Mouse (Mus musculus) erythroblast, embryonic 14.5 days (primary cell): ENCODE measurements around the gene Tcf7l1.

Source experiments
- GATA1 ChIP-seq: IDR thresholded peaks from 2 replicates; pipeline ENCODE4 v1.6.1; 2012; ENCODE audit warnings: low read length, inconsistent platforms, mixed read lengths
- TAL1 ChIP-seq: IDR thresholded peaks from 3 replicates; pipeline ENCODE4 v1.6.1; 2012; ENCODE audit warnings: low read length, inconsistent platforms, mixed read lengths

DNA sequence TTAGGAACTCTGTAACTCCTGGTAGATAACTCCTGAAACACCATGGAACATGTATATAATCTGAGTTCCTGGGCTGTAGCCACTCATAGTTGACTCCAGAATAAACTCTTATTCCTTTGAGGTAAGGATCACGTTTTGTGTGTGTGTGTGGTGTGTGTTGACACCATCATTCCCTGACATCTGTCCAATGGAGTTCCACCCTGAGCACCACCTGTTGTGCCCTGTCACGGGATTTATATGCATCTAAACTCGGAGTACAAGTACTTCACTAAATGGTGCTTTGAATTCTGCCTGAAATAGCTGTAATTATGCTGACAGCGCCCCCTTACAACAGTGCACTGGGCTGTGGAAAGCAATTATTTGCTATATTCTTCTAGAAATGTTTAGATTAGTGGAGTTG lies 45.5 kb upstream of the Tcf7l1 start:
- TF ChIP-seq TAL1 (no peak), GATA1 (no peak)
